Mouse (Mus musculus): ENCODE measurements around the gene Hist1h3f. TPM values are rescaled to one million over a fixed set of nuclear protein-coding genes. Genes with fewer than 3 reads are reported as not detected.

Hist1h3f gene
- polyA plus RNA-seq, 1 experiment: 6.3 TPM

DNA sequence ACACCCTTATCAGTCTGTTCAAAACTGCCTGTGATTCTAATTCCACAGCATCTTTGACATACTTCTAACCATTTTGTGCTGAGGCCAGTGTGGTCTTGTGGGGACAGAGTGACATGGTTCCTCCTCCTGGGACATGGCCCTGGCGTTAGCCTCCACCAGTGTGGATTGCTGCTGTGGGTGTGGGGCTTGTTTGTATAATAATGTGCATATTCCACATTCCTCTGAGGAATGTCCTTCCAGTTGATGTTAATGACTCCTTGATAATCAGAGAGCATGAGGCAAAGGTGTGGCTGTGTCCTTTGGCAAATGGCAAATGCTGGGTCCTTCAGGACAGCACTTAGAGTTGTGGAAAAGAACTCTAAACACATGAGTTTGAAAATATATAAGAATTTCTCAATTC lies 30.3 kb upstream of the Hist1h3f start:
- TF ChIP-seq GATA1 (IDR thresholded peaks at IDR 0.05; ENCODE audit: low read length): no peak

DNA sequence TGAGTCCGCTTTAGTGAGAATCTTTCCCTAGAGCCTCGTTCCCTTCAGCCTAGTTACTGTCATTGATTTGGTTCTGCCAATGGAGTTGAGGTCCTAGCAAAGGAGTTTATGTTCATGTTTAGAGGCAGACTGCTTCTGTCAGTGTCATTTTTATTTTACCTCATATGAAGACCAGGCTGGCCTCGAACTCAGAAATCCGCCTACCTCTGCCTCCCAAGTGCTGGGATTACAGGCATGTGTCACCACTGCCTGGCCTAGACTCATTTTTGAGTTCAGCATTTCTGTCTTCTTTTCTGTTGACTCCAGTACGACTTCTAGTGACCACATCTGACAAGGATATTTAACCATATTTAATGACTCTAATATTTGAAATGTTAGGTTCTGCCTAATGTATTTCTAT lies 28.6 kb upstream of the Hist1h3f start:
- no peak for TF ChIP-seq GATA1 (IDR thresholded peaks at IDR 0.05; ENCODE audit: low read length)

DNA sequence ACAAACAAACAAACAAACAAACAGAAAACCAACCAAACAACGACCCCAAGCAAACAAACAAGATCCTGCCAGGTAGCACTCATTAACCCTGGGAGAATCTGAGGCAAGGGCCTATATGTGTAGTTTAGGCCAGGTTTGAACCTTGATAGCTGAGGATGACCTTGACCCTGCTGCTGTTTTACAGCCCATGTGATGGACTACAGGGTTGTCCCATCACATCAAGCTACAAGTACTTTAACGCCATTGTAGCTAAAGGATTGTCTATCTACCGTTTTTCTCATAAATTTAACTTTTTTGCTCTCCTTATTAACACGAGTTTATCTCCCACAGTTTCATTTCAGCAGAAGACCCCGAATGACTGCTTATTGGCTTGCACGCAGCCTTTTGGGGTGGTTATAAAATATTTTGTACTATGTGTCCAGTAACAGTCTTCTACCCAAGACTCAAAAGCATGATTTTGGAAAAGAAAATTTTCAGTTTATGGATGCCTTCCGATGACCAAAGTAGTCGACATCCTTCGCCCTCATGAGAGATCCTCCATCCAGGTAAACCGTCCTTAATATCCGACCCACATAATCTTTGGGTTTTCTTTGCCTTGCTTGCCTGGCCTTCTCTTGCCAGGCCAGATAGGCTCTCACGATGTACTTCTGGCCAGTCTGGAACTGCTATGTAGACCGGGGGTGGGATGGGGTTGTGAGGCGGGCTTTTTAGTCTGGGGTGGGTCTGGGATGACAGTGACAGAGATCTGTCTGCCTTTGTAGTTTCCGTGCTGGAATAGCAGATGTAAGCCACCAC lies 27.8 kb upstream of the Hist1h3f start:
- no peak for TF ChIP-seq GATA1 (IDR thresholded peaks at IDR 0.05; ENCODE audit: low read length)

DNA sequence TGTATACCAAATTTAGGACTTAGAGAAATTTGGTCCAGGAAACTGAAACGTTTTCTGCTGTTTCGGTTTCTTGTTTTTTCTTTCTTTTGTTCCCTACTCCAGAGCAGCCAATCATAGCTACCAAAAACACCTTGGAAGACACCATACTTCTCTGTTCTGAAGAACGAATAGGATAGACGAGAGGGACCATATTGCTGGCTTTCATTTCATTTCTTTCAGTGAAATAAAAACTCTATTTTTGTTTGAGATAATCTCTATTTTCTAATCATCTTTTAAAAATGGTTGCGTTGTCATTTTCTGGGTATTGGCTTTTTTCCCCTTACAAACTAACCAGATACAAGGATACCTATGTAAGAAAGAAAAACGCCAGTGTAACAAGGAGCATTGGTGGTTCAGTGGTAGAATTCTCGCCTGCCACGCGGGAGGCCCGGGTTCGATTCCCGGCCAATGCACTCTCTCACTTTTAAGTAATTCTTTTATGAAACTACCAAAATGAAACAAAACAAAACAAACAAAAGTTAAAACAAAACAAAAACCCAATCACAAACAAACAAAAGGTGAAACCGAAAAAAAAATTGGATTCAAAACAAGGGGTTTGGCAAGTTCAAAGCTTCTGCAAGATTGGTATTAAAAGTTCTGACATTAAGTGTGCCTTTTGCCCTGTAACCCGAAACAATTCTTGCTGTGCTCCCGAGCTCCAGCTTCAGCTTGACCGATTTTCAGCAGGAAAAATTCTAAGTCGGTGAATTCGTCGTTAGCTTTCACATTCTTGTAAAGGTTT lies 26.8 kb upstream of the Hist1h3f start:
- no peak for TF ChIP-seq GATA1 (IDR thresholded peaks at IDR 0.05; ENCODE audit: low read length)

DNA sequence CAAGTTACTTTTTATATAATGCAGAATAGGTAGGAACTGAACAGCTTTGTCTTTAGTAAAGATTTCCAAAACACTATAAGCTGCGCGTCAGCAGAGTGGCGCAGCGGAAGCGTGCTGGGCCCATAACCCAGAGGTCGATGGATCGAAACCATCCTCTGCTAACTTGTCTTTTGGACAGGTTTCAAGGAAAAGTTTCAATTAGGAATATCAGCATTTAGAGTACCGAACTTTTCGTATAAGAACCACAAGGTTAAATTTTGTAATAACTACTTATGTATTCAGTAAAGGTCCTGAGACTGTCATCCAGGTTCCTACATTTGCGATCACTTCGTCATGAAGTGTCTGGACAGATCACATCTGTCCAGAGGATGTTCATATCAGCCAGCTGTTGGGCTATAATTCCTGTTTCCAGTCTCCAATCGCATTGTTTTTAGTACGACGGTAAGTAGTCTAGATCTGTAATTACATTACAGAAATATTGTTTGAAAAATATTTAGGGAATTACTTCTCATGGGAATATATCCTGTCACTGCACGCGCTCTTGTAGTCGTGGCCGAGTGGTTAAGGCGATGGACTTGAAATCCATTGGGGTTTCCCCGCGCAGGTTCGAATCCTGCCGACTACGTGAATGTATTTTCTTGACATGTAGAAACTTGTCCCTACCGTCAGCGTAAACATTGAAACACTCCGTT lies 26.1 kb upstream of the Hist1h3f start:
- TF ChIP-seq GATA1 (IDR thresholded peaks at IDR 0.05; ENCODE audit: low read length): no peak

DNA sequence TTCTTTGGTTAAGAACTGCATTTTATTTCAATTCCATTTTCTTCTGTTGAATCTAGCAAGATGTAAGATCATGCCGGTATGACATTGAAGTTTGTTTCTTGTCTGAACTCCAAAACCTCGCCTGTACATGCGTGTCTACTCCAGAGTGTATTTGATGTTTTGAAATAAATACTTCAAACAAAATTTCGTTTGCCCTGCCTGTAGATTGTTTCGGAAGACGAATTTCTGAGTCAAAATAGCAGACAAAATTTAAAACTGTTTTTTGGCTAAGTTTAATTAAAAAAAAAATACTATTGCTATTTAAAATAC lies 25.6 kb upstream of the Hist1h3f start:
- TF ChIP-seq GATA1 (IDR thresholded peaks at IDR 0.05; ENCODE audit: low read length): no peak

DNA sequence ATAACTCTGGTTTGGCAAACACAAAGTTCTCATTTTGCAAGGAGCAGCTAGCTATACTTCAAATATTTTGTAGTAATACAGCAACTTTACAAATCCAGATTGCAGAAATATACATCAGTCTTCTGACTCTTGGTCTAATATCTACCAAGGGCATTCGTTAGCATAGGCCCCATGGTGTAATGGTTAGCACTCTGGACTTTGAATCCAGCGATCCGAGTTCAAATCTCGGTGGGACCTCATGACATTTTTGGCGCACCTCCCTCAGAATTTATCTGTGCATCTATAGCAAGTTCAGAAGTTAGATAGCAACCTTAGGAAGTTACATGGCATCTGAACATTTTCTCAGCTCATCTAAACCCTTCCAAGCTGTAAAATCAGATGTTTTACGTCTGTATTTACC lies 25.0 kb upstream of the Hist1h3f start:
- peak; percentile 55 for TF ChIP-seq GATA1 (IDR thresholded peaks at IDR 0.05; ENCODE audit: low read length)

DNA sequence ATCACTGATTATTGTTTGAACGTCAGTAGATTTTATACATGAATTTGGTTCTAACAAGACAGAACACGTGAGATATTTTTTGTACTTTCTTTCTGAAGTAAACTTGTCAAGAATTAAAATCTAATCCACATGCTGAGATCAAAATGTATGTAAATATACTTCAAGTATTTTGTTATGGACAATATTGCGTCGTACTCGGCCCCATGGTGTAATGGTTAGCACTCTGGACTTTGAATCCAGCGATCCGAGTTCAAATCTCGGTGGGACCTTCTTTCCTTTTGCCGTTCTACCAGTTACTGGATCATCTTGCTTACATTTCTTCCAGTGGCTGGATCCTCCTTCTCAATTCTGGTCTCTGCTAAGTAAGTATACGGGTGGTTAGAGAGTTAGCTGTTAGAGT lies 24.4 kb upstream of the Hist1h3f start:
- TF ChIP-seq GATA1 (IDR thresholded peaks at IDR 0.05; ENCODE audit: low read length): no peak

DNA sequence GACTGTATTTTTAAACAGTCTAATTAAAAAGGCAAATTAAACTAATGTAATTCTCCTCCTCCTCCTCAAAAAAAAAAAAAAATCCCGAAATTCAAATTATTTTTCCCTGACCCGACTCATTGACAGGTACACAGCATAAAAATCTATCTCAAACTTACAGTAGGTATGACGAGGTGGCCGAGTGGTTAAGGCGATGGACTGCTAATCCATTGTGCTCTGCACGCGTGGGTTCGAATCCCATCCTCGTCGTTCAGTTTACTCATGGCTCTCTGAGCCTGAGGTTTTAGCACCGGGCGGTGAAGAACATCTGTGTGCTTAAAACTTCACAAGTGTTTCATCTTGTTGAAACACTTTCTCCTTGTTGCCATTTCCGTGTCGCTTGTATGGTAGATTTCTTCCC lies 22.1 kb upstream of the Hist1h3f start:
- no peak for TF ChIP-seq GATA1 (IDR thresholded peaks at IDR 0.05; ENCODE audit: low read length)

DNA sequence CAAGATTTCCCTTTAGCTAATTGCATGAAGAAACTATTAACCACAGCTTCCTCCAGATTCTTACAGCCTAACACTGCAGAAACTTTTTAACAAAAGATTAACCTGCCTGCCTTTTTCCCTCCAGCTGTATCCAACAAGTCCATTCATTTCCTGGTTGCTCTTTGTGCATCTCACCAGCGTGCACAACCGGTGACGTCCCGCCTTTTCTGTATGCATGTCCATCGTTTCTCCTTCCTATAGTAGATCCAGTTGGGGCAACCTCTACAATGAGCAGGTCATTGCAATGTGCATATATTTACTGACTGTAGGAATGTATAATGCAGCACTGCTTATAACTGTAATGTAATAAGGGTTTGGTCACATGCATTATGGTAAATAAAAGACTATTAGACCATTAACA lies 19.9 kb upstream of the Hist1h3f start:
- no peak for TF ChIP-seq GATA1 (IDR thresholded peaks at IDR 0.05; ENCODE audit: low read length)

DNA sequence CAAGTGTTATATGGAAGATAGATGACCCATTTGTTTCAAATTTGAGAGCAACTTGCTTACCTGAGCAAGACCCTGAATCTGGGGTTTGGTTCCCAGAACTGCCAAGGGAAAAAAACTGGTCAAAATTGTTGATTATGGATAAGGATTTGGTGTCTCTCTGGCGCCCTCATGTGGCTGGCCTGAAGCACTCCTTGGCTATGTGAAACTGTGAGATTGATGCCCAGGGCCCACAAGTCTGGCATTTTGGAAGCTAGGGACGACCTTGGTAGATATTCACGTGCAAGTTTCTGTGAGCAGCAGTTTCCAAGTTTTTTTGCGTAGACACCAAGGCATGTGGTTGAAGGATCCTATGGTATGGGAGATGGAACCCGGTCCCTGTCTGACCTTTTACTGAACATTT lies 19.2 kb upstream of the Hist1h3f start:
- no peak for TF ChIP-seq GATA1 (IDR thresholded peaks at IDR 0.05; ENCODE audit: low read length)

DNA sequence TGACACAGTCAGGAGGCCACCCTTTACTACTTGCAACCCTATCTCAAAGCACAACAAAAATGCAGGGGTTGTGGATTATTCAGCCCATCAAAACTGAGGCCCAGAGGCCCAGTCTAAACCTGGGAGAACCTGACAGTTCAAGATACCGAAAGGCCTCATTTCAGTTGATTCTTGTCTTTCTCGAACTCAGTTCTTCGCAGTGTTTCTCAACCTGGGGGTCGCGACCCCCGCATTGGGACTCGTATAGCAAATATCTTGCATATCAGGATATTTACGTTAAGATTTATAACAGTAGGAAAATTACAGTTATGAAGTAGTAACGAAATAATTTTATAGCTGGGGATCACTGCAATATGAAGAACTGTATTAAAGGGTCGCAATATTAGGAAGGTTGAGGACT lies 18.0 kb upstream of the Hist1h3f start:
- no peak for TF ChIP-seq GATA1 (IDR thresholded peaks at IDR 0.05; ENCODE audit: low read length)

DNA sequence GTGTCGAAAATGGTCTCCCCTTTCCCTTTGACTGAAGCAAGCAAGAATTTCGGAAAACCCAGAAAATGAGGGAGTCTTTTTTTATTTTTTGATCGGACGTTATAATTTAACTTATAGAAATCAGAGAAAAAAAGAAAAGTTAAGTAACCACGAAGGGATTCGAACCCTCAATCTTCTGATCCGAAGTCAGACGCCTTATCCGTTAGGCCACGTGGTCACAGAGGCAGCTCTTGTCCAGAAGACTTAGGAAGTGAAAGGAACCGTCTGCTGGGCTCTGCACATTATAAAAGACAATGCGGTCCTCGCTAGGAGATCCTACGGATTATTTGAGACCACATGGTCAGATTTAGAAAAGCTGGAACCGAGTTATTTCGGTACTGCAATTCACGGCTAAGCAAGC lies 17.5 kb upstream of the Hist1h3f start:
- TF ChIP-seq GATA1 (IDR thresholded peaks at IDR 0.05; ENCODE audit: low read length): no peak

DNA sequence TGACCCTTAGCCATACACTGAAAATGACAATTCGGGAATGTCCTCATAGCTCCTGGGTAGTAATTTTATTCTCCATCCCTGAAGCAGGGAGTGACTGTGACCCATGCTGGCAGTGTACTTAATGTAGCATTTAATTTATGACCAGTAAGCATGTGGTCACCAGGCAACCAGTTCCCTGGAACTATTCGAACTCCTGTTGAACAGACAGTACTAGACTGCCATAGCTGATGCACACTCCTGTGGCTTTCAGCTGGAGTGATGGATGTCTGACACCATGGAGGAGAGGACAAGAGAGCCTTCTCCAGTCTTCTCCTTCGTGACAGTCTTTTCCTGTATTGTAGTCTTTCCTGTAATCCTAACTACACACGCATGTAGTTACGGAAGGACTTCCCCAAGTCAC lies 14.8 kb upstream of the Hist1h3f start:
- no peak for TF ChIP-seq GATA1 (IDR thresholded peaks at IDR 0.05; ENCODE audit: low read length)

DNA sequence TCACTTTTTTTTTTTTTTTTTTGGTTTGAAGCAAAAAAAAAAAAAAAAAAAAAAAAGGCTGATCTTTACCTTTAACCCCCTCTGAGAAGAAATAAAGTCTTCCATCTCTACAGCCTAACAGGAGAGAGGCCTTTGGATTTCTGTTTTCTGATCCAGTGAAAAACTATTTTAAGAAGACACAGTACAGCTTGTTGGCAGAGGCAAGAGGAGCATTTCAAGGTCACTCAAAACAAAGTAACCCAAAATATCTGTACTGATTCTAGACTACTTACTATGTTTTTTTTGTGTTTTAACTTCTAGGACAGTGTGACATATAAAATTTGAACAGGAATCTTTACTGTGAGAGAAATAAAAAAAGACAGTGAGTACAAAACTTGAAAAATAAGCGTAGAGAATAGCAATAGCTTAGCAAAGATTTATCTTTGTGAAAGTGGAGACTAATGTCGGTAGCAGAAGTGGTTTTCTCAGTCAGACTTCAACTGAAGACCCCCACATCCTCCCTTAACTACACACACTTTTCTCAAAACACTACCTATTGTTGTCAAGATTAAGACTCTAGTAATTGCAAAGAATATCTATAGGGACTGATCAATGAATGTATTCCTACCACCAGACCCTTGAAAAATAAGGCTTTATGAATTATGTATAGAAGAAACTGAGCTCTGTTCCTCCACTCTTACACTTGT lies 14.2 kb upstream of the Hist1h3f start:
- TF ChIP-seq GATA1 (IDR thresholded peaks at IDR 0.05; ENCODE audit: low read length): no peak

Measured in G1E-ER4 (cell line).